Mouse (Mus musculus) ES-Bruce4 (cell line): ENCODE measurements around the gene Wdr25. TPM values are rescaled to one million over a fixed set of nuclear protein-coding genes. Genes with fewer than 3 reads are reported as not detected.

ENCODE experiments used
- H3K27ac ChIP-seq: 2 replicates; pipeline ENCODE4 v1.5.1; 2012; ENCODE audit warnings: low read length, inconsistent platforms; ENCODE audit not compliant: insufficient read depth
- H3K27me3 ChIP-seq: 2 replicates; pipeline ENCODE4 v1.6.1; 2012; ENCODE audit warnings: mild to moderate bottlenecking, low read length, inconsistent platforms; ENCODE audit not compliant: control insufficient read depth, poor library complexity, insufficient read depth, severe bottlenecking
- H3K36me3 ChIP-seq: 2 replicates; pipeline ENCODE4 v1.6.1; 2012; ENCODE audit warnings: inconsistent platforms, mild to moderate bottlenecking, low read length, moderate library complexity; ENCODE audit not compliant: control insufficient read depth, poor library complexity, insufficient read depth, severe bottlenecking
- H3K4me1 ChIP-seq: one replicate; pipeline ENCODE4 v1.8.1; 2011; ENCODE audit warnings: low read length; ENCODE audit not compliant: control insufficient read depth, insufficient read depth
- H3K4me3 ChIP-seq: 2 replicates; pipeline ENCODE4 v1.5.1; 2011; ENCODE audit warnings: low read depth, mild to moderate bottlenecking, low read length
- H3K9ac ChIP-seq: 2 replicates; pipeline ENCODE4 v1.6.1; 2012; ENCODE audit warnings: low read depth, mild to moderate bottlenecking, inconsistent platforms; ENCODE audit not compliant: poor library complexity, severe bottlenecking
- H3K9me3 ChIP-seq: replicated peaks from 2 replicates; pipeline ENCODE4 v1.6.1; 2012; ENCODE audit warnings: mild to moderate bottlenecking, low read length, inconsistent platforms; ENCODE audit not compliant: control insufficient read depth, poor library complexity, insufficient read depth, severe bottlenecking
- CTCF ChIP-seq: IDR thresholded peaks from one replicate; pipeline ENCODE4 v1.8.1; 2011; ENCODE audit warnings: low read depth, low read length
- EP300 ChIP-seq: IDR thresholded peaks from 2 replicates; pipeline ENCODE4 v1.6.1; 2011; ENCODE audit warnings: low read depth, low read length; ENCODE audit not compliant: insufficient read depth
- POLR2A ChIP-seq: IDR thresholded peaks from one replicate; pipeline ENCODE4 v1.8.1; 2011; ENCODE audit warnings: low read length; ENCODE audit not compliant: insufficient read depth
- polyA plus RNA-seq: library from polyadenylated mRNA; stranded (reverse); fragments of >200 nt; gene quantifications from 2 replicates; pipeline ENCODE4 v1.2.4, GENCODE M21; 2011; ENCODE audit warnings: low read depth; ENCODE audit not compliant: missing spikeins, insufficient read depth, insufficient read length

Wdr25 gene
- polyA plus RNA-seq, 1 experiment = 12.7 TPM

DNA sequence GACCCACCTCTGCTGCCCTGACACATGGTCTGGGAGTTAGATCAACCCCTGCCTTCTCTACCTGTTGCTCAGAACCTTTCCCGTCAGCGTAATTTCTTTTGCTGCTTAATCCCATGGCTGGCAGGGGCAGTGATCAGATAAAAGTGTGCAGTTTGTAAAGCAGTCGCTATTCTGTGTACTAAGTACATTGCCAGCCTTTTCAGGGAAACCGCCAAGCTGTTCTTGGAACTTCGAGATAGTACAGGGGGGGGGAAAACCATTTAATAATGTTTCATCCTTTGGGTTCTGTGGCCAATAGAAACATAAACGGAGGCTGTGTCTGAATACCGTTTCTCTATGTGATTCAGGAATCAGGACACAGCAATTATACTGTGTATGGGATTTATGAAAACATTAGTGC is 65.1 kb downstream of the Wdr25 start:
- Histone ChIP-seq H3K9ac (no peak overlapping the region), H3K4me3 (no peak overlapping the region; the same call in 1 of the 2 replicates), H3K9me3 (no peaks in the 10 kb centered on the region), H3K27ac (no peak overlapping the region), H3K4me1 (peaks cover 9% of the 10 kb centered on the region), H3K36me3 (no peaks in the 10 kb centered on the region), H3K27me3 (no peaks in the 10 kb centered on the region)
- TF ChIP-seq CTCF (no peak), EP300 (no peak), POLR2A (no peak)

DNA sequence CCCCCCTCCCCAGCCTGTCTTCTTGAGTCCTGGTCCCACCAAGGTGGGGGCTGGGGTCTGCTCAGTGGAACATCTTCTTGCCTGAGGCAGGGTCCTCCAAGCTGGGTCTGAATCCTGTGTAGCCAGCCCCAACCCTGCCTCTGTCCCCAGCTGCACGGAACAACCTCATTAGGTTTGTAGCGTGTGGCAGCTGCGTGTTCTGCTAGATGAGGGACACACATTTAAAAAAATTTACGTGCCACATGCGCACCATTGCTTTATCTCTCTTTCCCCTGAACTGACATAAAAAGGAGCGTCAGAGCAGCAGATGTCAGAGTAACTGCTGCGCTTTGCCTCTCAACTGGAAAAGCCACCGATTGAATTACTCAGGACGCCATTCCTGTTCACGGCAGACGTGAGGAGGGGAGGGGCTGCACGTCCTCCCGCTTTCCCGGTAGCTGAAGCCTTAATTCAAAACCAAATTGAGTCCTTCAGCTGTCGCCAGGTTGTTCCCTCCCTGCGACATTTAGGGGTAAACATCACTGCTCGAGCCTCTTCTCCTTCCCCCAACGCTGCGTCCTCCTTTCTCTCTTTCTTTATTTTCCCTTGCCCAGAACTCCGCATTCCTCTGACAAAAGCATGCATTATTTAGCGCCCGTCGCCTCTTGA is 65.7 kb downstream of the Wdr25 start:
- Histone ChIP-seq H3K9ac (0 out of 2 replicates have a peak overlapping the region, but pooled peaks have one; percentile 5), H3K27me3 (no peaks in the 10 kb centered on the region), H3K4me3 (peak overlapping the region; percentile 5), H3K4me1 (peaks cover 9% of the 10 kb centered on the region), H3K36me3 (no peaks in the 10 kb centered on the region), H3K9me3 (no peaks in the 10 kb centered on the region), H3K27ac (peak overlapping the region; percentile 37; the same call in 1 of the 2 replicates)
- TF ChIP-seq CTCF (no peak), POLR2A (peak; percentile 6), EP300 (peak; percentile 94)

DNA sequence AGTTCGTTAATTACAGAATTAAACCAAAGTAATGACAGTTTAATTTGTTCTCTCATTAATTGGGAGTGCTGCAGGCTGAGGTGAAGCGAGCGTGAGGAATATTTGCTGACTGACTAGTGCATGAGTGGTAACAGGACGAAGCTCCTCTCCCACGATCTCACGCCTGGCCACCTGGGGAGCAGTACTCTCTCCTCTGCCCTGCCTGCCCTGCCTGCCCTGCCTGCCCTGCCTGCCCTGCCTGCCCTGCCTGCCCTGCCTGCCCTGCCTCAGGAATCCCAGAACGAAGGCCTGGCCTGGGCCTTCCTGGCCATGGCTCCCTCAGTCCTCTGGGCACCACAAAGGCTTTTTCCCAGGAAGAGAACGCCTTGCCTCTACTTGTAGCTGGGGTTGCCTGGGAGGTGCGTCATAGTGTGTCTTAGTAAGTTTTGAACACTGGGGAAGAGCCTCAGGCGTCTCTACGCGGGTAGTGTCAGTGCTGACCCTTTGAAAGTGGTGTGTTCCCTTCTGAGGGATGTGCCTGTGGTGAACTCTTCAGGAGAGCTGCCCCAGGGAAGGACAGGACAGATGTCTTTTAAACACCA is 66.3 kb downstream of the Wdr25 start:
- 0 out of 2 replicates have a peak overlapping the region, but pooled peaks have one; percentile 9 for H3K27ac ChIP-seq
- no peaks in the 10 kb centered on the region for H3K27me3 ChIP-seq
- H3K36me3 ChIP-seq = no peaks in the 10 kb centered on the region
- TF ChIP-seq CTCF = no peak
- no peak for TF ChIP-seq POLR2A
- H3K9me3 ChIP-seq = no peaks in the 10 kb centered on the region
- H3K4me3 ChIP-seq = peak overlapping the region; percentile 22; the same call in 1 of the 2 replicates
- H3K9ac ChIP-seq = no peak overlapping the region
- peaks cover 9% of the 10 kb centered on the region for H3K4me1 ChIP-seq

DNA sequence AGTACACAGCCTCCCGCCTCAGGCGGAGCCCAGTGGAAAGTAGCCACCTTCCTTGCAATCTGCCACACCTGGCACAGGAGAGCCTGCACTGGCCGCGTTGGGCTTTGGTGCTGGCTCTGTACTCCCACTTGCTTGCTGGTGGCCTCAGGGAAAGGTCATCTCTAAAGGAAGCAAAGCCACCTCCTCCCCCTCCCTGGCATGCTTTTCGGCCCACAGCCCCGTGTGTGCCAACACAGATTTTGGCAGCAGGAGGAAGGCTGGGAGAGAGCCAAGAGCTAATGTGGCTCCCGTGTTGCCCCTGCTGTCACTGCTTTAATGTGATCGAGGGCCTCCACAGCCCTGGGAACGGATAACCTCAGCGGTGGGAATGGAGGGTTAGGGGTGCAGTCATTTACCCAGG is 66.8 kb downstream of the Wdr25 start:
- Histone ChIP-seq H3K9me3 (no peaks in the 10 kb centered on the region), H3K9ac (no peak overlapping the region), H3K36me3 (no peaks in the 10 kb centered on the region), H3K27ac (no peak overlapping the region), H3K4me1 (peaks cover 9% of the 10 kb centered on the region), H3K4me3 (peak overlapping the region; percentile 9; the same call in 1 of the 2 replicates), H3K27me3 (no peaks in the 10 kb centered on the region)
- TF ChIP-seq POLR2A = no peak
- peak; percentile 55; the same call in 1 of the 2 replicates for TF ChIP-seq EP300

DNA sequence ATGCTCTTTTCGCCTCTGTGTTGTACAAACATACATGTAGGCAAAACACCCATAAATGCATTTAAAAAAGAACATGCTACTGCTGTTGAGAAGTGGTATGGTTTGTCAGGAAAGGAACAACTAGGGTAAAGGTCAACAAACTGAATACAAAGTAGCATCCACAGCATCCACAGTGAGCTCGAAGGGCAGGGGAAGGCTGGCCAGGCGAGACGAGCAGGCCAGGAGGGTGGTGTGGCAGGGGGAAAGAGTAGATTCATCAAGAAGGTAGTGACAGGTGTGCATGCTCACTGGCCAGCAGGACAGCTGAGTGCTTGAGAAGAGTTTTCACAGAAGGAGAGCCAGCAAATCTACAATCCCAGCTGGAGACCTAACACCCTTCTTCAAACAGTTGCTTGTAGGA is 74.2 kb downstream of the Wdr25 start:
- no peaks in the 10 kb centered on the region for H3K36me3 ChIP-seq
- H3K9ac ChIP-seq = no peak overlapping the region
- H3K4me3 ChIP-seq = no peak overlapping the region

DNA sequence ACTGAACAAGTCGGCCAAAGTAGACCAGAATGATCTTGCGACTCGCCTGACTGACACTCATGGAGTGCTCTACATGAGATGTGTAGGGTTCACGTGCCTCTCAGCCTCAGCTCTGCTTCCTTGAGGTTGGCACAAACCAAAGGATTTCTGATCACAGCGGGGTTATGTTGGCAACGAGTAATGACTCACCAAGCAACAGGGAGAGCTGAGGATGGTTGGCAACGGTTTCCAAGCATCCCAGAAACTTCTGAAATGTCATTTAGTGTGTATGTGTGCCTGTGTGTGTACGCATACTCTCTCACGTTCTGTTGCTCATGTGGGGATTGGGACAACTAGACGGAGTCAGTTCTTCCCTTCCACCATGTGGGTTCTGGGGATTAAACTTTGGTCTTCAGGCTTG is 74.6 kb downstream of the Wdr25 start:
- Histone ChIP-seq H3K9ac (no peak overlapping the region), H3K36me3 (no peaks in the 10 kb centered on the region), H3K27me3 (no peaks in the 10 kb centered on the region), H3K9me3 (no peaks in the 10 kb centered on the region), H3K4me1 (peaks cover 2% of the 10 kb centered on the region), H3K27ac (no peak overlapping the region), H3K4me3 (no peak overlapping the region)
- TF ChIP-seq EP300 (no peak), CTCF (no peak), POLR2A (no peak)

More for the DNA sequence above, 74.2 kb downstream of the Wdr25 start:
- Histone ChIP-seq H3K27me3 (no peaks in the 10 kb centered on the region), H3K4me1 (peaks cover 3% of the 10 kb centered on the region), H3K27ac (no peak overlapping the region), H3K9me3 (no peaks in the 10 kb centered on the region)
- TF ChIP-seq EP300 = no peak
- TF ChIP-seq CTCF = no peak
